ENCODE assay signal across 8 mouse cellular contexts in genomic region chr10:41893433-41894411, GRCm38 (mm10).
A peak's percentile ranks its signal among the peaks of the same experiment; 100 is the strongest.
DNase-seq lines count a peak whose midpoint lies in the region; ATAC-seq and TF ChIP-seq lines count a peak whose summit lies in the region.

No protein-coding gene starts in this region.

- no peak overlapping the region for H3K4me2 ChIP-seq in midbrain, postnatal 0 days (ENCODE audit: low read depth, low read length, poor library complexity, severe bottlenecking)
- H3K4me2 ChIP-seq in midbrain, embryonic 11.5 days: no peak overlapping the region
- no peak overlapping the region for H3K4me2 ChIP-seq in liver, postnatal 0 days (ENCODE audit: low read depth, low read length)
- H3K4me2 ChIP-seq in forebrain, embryonic 16.5 days (ENCODE audit: low read length): no peak overlapping the region

- H3K36me3 ChIP-seq in midbrain, postnatal 0 days (ENCODE audit: insufficient read depth, low read length): peaks cover 6% of the 10 kb centered on the region; the same call in 1 of the 2 replicates
- peaks cover 6% of the 10 kb centered on the region; the same call in 1 of the 2 replicates for H3K36me3 ChIP-seq in midbrain, embryonic 11.5 days (ENCODE audit: control insufficient read depth, insufficient read depth, low read length)
- peaks cover 24% of the 10 kb centered on the region for H3K36me3 ChIP-seq in liver, postnatal 0 days (replicated peaks; ENCODE audit: insufficient read depth, low read length)
- H3K36me3 ChIP-seq in forebrain, embryonic 16.5 days (ENCODE audit: control insufficient read depth, insufficient read depth): peaks cover 12% of the 10 kb centered on the region

- H3K27ac ChIP-seq in midbrain, postnatal 0 days (ENCODE audit: low read depth, low read length): no peak overlapping the region; the same call in 1 of the 2 replicates
- H3K27ac ChIP-seq in midbrain, embryonic 11.5 days (ENCODE audit: low read depth, low read length): no peak overlapping the region
- H3K27ac ChIP-seq in liver, postnatal 0 days (ENCODE audit: low read depth): peak overlapping the region; percentile 58
- H3K27ac ChIP-seq in forebrain, embryonic 16.5 days (ENCODE audit: low read length): no peak overlapping the region; the same call in 1 of the 2 replicates

- no peak overlapping the region for H3K9ac ChIP-seq in midbrain, postnatal 0 days (replicated peaks; ENCODE audit: low read length, poor library complexity, severe bottlenecking)
- no peak overlapping the region for H3K9ac ChIP-seq in midbrain, embryonic 11.5 days (ENCODE audit: low read length)
- H3K9ac ChIP-seq in liver, postnatal 0 days (replicated peaks): no peak overlapping the region
- H3K9ac ChIP-seq in forebrain, embryonic 16.5 days (replicated peaks; ENCODE audit: low read depth, low read length): no peak overlapping the region

- no peaks in the 10 kb centered on the region for H3K9me3 ChIP-seq in midbrain, postnatal 0 days (ENCODE audit: low read length)
- H3K9me3 ChIP-seq in midbrain, embryonic 11.5 days (ENCODE audit: control insufficient read depth, low read length): no peaks in the 10 kb centered on the region
- H3K9me3 ChIP-seq in liver, postnatal 0 days (ENCODE audit: low read length): no peaks in the 10 kb centered on the region
- H3K9me3 ChIP-seq in forebrain, embryonic 16.5 days (ENCODE audit: control insufficient read depth, low read length): no peaks in the 10 kb centered on the region; the same call in 1 of the 2 replicates

- no peak overlapping the region for H3K4me3 ChIP-seq in midbrain, postnatal 0 days (ENCODE audit: low read depth, low read length)
- H3K4me3 ChIP-seq in midbrain, embryonic 11.5 days (ENCODE audit: low read depth, low read length): no peak overlapping the region
- no peak overlapping the region for H3K4me3 ChIP-seq in liver, postnatal 0 days (ENCODE audit: low read depth, low read length)
- H3K4me3 ChIP-seq in forebrain, embryonic 16.5 days (replicated peaks; ENCODE audit: low read length): no peak overlapping the region

- 46% methylated on average over 4 of the region's 4 CpGs for WGBS in midbrain, postnatal 0 days
- WGBS in midbrain, embryonic 11.5 days: 72% methylated on average over 4 of the region's 4 CpGs
- 50% methylated on average over 4 of the region's 4 CpGs for WGBS in liver, postnatal 0 days (ENCODE audit: insufficient replicate concordance)
- 41% methylated on average over 4 of the region's 4 CpGs for WGBS in forebrain, embryonic 16.5 days

- H3K27me3 ChIP-seq in midbrain, postnatal 0 days (ENCODE audit: insufficient read depth, low read length): no peaks in the 10 kb centered on the region
- no peaks in the 10 kb centered on the region for H3K27me3 ChIP-seq in midbrain, embryonic 11.5 days (ENCODE audit: control insufficient read depth, insufficient read depth, low read length)
- no peaks in the 10 kb centered on the region for H3K27me3 ChIP-seq in liver, postnatal 0 days (ENCODE audit: insufficient read depth, low read length)
- H3K27me3 ChIP-seq in forebrain, embryonic 16.5 days (replicated peaks; ENCODE audit: control insufficient read depth, insufficient read depth, low read length): no peaks in the 10 kb centered on the region

- no peak for ATAC-seq in midbrain, postnatal 0 days (ENCODE audit: low FRiP score)
- ATAC-seq in midbrain, embryonic 11.5 days (ENCODE audit: low FRiP score): no peak
- peak; percentile 81 for ATAC-seq in liver, postnatal 0 days
- ATAC-seq in forebrain, embryonic 16.5 days: no peak

- H3K4me1 ChIP-seq in midbrain, postnatal 0 days (ENCODE audit: insufficient read depth, low read length): no peaks in the 10 kb centered on the region; the same call in 1 of the 2 replicates
- H3K4me1 ChIP-seq in midbrain, embryonic 11.5 days (ENCODE audit: control insufficient read depth, insufficient read depth, low read length): no peaks in the 10 kb centered on the region; the same call in 1 of the 2 replicates
- H3K4me1 ChIP-seq in liver, postnatal 0 days (ENCODE audit: insufficient read depth): peaks cover 27% of the 10 kb centered on the region
- peaks cover 17% of the 10 kb centered on the region for H3K4me1 ChIP-seq in forebrain, embryonic 16.5 days (replicated peaks; ENCODE audit: control insufficient read depth, insufficient read depth, low read length)

- no peak for TF ChIP-seq CTCF in midbrain, postnatal 0 days (IDR thresholded peaks at IDR 0.05)
- TF ChIP-seq CTCF in liver, postnatal 0 days (IDR thresholded peaks at IDR 0.05; ENCODE audit: low read depth): no peak

- TF ChIP-seq EP300 in liver, postnatal 0 days (IDR thresholded peaks at IDR 0.05; ENCODE audit: low read depth): no peak; the same call in none of the 2 replicates

- DNase-seq in adrenal gland, adult (ENCODE audit: inconsistent age in 2 of 2, low spot score in 1 of 2): peak; percentile 67 to 85
- DNase-seq in adrenal gland, postnatal 4 days (ENCODE audit: low spot score in 2 of 2): no peak
- peak; percentile 40 for DNase-seq in midbrain, postnatal 0 days (ENCODE audit: low spot score)
- DNase-seq in midbrain, embryonic 11.5 days (ENCODE audit: low spot score, missing footprints): no peak
- peak; percentile 49 to 64 for DNase-seq in heart, adult 9 months (ENCODE audit: low spot score in 2 of 2)
- no peak for DNase-seq in liver, postnatal 0 days
- DNase-seq in frontal cortex, postnatal 10 days (ENCODE audit: low spot score in 2 of 2): no peak

Comparison
In these comparisons a context has a peak if more than half of its experiments do, and no peak if none do; other contexts are left out.
1. DNase-seq: peak in adrenal gland, adult (2 of 2), midbrain, postnatal 0 days (single experiment) and heart, adult 9 months (2 of 2); none in adrenal gland, postnatal 4 days (0 of 2), midbrain, embryonic 11.5 days (single experiment), liver, postnatal 0 days (single experiment) and frontal cortex, postnatal 10 days (0 of 2).